Mouse (Mus musculus) heart, adult 8-10 months (tissue): ENCODE measurements around the gene Atxn3. TPM values are rescaled to one million over a fixed set of nuclear protein-coding genes. Genes with fewer than 3 reads are reported as not detected.
"Not testable (repeated sequence)": the region's sequence is repeated elsewhere in the genome, so short reads cannot be mapped to it uniquely, and the experiment has no call there.

Source experiments
- DNase-seq: peaks from one replicate; pipeline ENCODE4 v3.0.0; 2022; ENCODE audit warnings: low spot score
- total RNA-seq, 4 experiments: library from RNA; stranded (reverse); gene quantifications; 2 replicates each; pipeline ENCODE4 v1.2.4; 2022

Atxn3 gene
- total RNA-seq, 4 experiments from 2014 or later = 6.8 to 9.8 (median 9.2) TPM

GRCm38 (mm10) chr12:101958556-101958955 is 510 bp upstream of the Atxn3 start:
- DNase-seq = peak; percentile 11

GRCm38 (mm10) chr12:101957079-101957941 is 736 bp downstream of the Atxn3 start:
- DNase-seq = peak; percentile 32

- DNase-seq = not testable (repeated sequence)
Observed at GRCm38 (mm10) chr12:101955821-101956220, 2.2 kb downstream of the Atxn3 start.

GRCm38 (mm10) chr12:101948801-101949200 is 9.2 kb downstream of the Atxn3 start:
- DNase-seq = no peak

GRCm38 (mm10) chr12:101947986-101948385 is 10.1 kb downstream of the Atxn3 start:
- no peak for DNase-seq

- DNase-seq = no peak
Observed at GRCm38 (mm10) chr12:101937572-101937971, 20.5 kb downstream of the Atxn3 start.

GRCm38 (mm10) chr12:101935223-101935622 is 22.8 kb downstream of the Atxn3 start:
- DNase-seq = no peak

- no peak for DNase-seq
Observed at GRCm38 (mm10) chr12:101928423-101928822, 29.6 kb downstream of the Atxn3 start.

- DNase-seq = no peak
Observed at GRCm38 (mm10) chr12:101922313-101922712, 35.7 kb downstream of the Atxn3 start.

- no peak for DNase-seq
Observed at GRCm38 (mm10) chr12:101919847-101920246, 38.2 kb downstream of the Atxn3 start.

- no peak for DNase-seq
Observed at GRCm38 (mm10) chr12:101917165-101917564, 40.9 kb downstream of the Atxn3 start.

GRCm38 (mm10) chr12:101912626-101913490 is 45.2 kb downstream of the Atxn3 start, which contains the start of gene Trip11:
TSS of gene Trip11 (minus strand) at chr12:101913267.
- peak; percentile 92 for DNase-seq

GRCm38 (mm10) chr12:101911346-101911745 is 46.7 kb downstream of the Atxn3 start:
- no peak for DNase-seq

GRCm38 (mm10) chr12:101910360-101910759 is 47.7 kb downstream of the Atxn3 start:
- DNase-seq = no peak

GRCm38 (mm10) chr12:101905817-101906216 is 52.2 kb downstream of the Atxn3 start:
- no peak for DNase-seq

- DNase-seq = no peak
Observed at GRCm38 (mm10) chr12:101904906-101905305, 53.1 kb downstream of the Atxn3 start.

- DNase-seq = no peak
Observed at GRCm38 (mm10) chr12:101904170-101904569, 53.9 kb downstream of the Atxn3 start.

GRCm38 (mm10) chr12:101899671-101900245 is 58.3 kb downstream of the Atxn3 start:
- DNase-seq = no peak

- no peak for DNase-seq
Observed at GRCm38 (mm10) chr12:101898966-101899365, 59.1 kb downstream of the Atxn3 start.

GRCm38 (mm10) chr12:101897113-101897512 is 60.9 kb downstream of the Atxn3 start:
- no peak for DNase-seq

- DNase-seq = no peak
Observed at GRCm38 (mm10) chr12:101893296-101893695, 64.8 kb downstream of the Atxn3 start.

GRCm38 (mm10) chr12:101892832-101893231 is 65.2 kb downstream of the Atxn3 start:
- no peak for DNase-seq
